Mouse (Mus musculus): ENCODE measurements around the gene Gipr. TPM values are rescaled to one million over a fixed set of nuclear protein-coding genes. Genes with fewer than 3 reads are reported as not detected.

Gene Gipr
- total and polyA plus RNA-seq, 2 experiments from 2014 or later: 0.85 to 2.0 TPM

DNA sequence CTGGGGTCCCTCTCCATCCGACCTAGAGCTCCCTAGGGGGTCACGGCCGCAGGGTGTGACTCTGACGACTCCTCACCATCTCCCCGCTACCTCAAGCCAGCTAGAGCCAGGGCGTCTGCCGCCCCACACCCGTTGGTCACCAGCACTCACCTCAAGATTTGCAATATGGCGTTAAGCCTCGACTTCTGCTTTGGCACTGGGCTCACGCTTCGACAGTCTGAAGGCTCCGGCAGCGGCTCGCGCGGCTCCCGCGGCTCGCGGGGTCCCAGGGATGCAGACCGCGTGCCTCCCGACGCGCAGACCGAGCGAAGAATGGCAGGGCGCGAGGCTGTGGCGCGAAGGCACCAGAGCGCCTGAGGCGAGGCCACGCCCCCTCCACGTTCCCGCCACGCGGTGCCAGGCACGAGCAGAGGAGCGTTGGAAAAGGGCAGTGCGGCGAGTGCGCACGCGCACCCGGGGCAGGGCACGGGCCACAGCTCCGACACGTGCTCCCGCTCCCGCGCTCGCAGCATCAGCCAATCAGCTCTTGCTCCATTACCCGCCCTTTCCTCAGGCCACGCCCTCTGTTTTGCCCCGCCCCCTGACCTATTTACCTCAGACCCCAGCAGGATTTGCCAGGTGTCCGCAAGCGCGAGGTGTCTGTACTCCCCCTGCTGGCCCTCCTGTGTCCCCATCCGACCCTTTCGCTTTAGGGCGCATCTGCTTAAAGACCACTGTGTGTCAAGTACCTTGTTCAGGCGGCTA is 47.7 kb downstream of the Gipr start, which contains the start of gene Gm4969:
Gene Gm4969, minus strand, starts transcription at position 341 of the 744 bp plus-strand sequence.
- ATAC-seq (peak; percentile 83), DNase-seq (ENCODE audit: low spot score) (peak; percentile 91)
- Histone ChIP-seq H3K4me1 (ENCODE audit: insufficient read depth, low read length) (peaks cover 16% of the 10 kb centered on the region), H3K27ac (peak within 1 kb of the TSS; percentile 62; the same call in 1 of the 2 replicates), H3K9ac (replicated peaks; ENCODE audit: low read length) (0 out of 2 replicates have a peak within 1 kb of the TSS, but pooled peaks have one; percentile 38), H3K36me3 (ENCODE audit: insufficient read depth, low read length) (no peaks in the 10 kb centered on the region), H3K4me3 (ENCODE audit: low read length) (peak within 1 kb of the TSS; percentile 39), H3K4me2 (ENCODE audit: low read depth, low read length) (peak within 1 kb of the TSS; percentile 55), H3K9me3 (ENCODE audit: low read length) (no peaks in the 10 kb centered on the region), H3K27me3 (ENCODE audit: insufficient read depth, low read length) (no peaks in the 10 kb centered on the region)
- peak; percentile 57 for TF ChIP-seq CTCF (IDR thresholded peaks at IDR 0.05; ENCODE audit: low read depth)
- WGBS: 18% methylated on average over 64 of the region's 64 CpGs

DNA sequence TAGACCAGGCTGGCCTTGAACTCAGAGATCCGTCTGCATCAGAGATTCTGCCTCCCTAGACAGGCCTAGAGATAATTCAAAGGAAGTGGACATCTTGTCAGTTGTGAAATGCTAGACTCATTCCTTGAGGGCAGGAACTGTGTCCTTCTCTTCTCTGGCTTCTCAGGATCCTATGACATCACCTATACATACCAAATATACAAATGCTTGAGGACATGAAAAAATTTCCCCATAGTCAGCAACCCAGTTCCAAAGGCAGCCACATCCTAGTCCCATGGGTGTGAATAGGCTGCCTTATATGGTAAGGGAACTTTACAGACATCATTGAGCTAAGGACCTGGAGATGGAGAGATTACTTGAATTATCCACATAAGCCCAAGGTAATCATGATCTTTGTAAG is 56.4 kb downstream of the Gipr start:
- DNase-seq (ENCODE audit: low spot score): no peak
- no peak for TF ChIP-seq CTCF (IDR thresholded peaks at IDR 0.05; ENCODE audit: low read depth)
- Histone ChIP-seq H3K4me2 (ENCODE audit: low read depth, low read length) (no peak overlapping the region), H3K27me3 (ENCODE audit: insufficient read depth, low read length) (no peaks in the 10 kb centered on the region), H3K9ac (replicated peaks; ENCODE audit: low read length) (no peak overlapping the region), H3K9me3 (ENCODE audit: low read length) (no peaks in the 10 kb centered on the region), H3K36me3 (ENCODE audit: insufficient read depth, low read length) (no peaks in the 10 kb centered on the region), H3K27ac (no peak overlapping the region), H3K4me1 (ENCODE audit: insufficient read depth, low read length) (no peaks in the 10 kb centered on the region), H3K4me3 (ENCODE audit: low read length) (no peak overlapping the region)
- WGBS: 90% methylated on average over 1 of the region's 1 CpGs
- ATAC-seq: no peak

- no peak for ATAC-seq
- no peaks in the 10 kb centered on the region for H3K36me3 ChIP-seq (ENCODE audit: insufficient read depth, low read length)
- H3K9ac ChIP-seq (replicated peaks; ENCODE audit: low read length): no peak overlapping the region
- H3K27ac ChIP-seq: no peak overlapping the region
- no peak for TF ChIP-seq CTCF (IDR thresholded peaks at IDR 0.05; ENCODE audit: low read depth)
- no peaks in the 10 kb centered on the region for H3K27me3 ChIP-seq (ENCODE audit: insufficient read depth, low read length)
- 62% methylated on average over 3 of the region's 3 CpGs for WGBS
- no peak overlapping the region for H3K4me2 ChIP-seq (ENCODE audit: low read depth, low read length)
- DNase-seq (ENCODE audit: low spot score): no peak
- no peaks in the 10 kb centered on the region for H3K4me1 ChIP-seq (ENCODE audit: insufficient read depth, low read length)
- H3K4me3 ChIP-seq (ENCODE audit: low read length): no peak overlapping the region
- peaks cover 3% of the 10 kb centered on the region; the same call in 1 of the 2 replicates for H3K9me3 ChIP-seq (ENCODE audit: low read length)
These were observed 58.5 kb downstream of the Gipr start for GRCm38 (mm10) chr7:19107436-19107835.

MicroRNA genes within 50 kb of the gene (microRNA counts, 519-probe panel; counts per million panel counts)
- 370 counts per million, percentile 5 among the panel's probes with 10 or more counts for microRNA mmu-miR-330

Small RNAs within 50 kb of the gene (microRNA-seq; reads per million reads assigned to microRNA genes)
- gene Mir330: 738 to 864 reads per million in 2 experiments

Other genes starting within 250 kb of the Gipr start
- gene Nova2, start 240.2 kb downstream of the Gipr start, total RNA-seq (2014; rRNA removed): 18.3 and 19.8 TPM in 2 replicates
- 9.2 and 9.7 TPM in 2 replicates for gene Nova2, start 240.2 kb downstream of the Gipr start, polyA plus RNA-seq (2015; fragmentation: Nextera tagmentation; extraction: Ambion mirVana)
- gene Nanos2, start 178.7 kb downstream of the Gipr start, total RNA-seq (2014; rRNA removed): 1.3 and 2.6 TPM in 2 replicates
- gene Nanos2, start 178.7 kb downstream of the Gipr start, polyA plus RNA-seq (2015; fragmentation: Nextera tagmentation; extraction: Ambion mirVana): 1.6 TPM in 2 replicates
- gene Mypop, start 174.9 kb downstream of the Gipr start, total RNA-seq (2014; rRNA removed): 22.5 and 26.1 TPM in 2 replicates
- 5.6 and 6.0 TPM in 2 replicates for gene Mypop, start 174.9 kb downstream of the Gipr start, polyA plus RNA-seq (2015; fragmentation: Nextera tagmentation; extraction: Ambion mirVana)
- gene Irf2bp1, start 162.1 kb downstream of the Gipr start, total RNA-seq (2014; rRNA removed): 128 and 140 TPM in 2 replicates
- 20.0 and 22.4 TPM in 2 replicates for gene Irf2bp1, start 162.1 kb downstream of the Gipr start, polyA plus RNA-seq (2015; fragmentation: Nextera tagmentation; extraction: Ambion mirVana)
- gene Foxa3, start 142.6 kb downstream of the Gipr start, total RNA-seq (2014; rRNA removed): not detected in 2 replicates
- gene Foxa3, start 142.6 kb downstream of the Gipr start, polyA plus RNA-seq (2015; fragmentation: Nextera tagmentation; extraction: Ambion mirVana): not detected in 2 replicates
- gene Sympk, start 141.8 kb downstream of the Gipr start, total RNA-seq (2014; rRNA removed): 85.4 and 88.0 TPM in 2 replicates
- 19.2 TPM in 2 replicates for gene Sympk, start 141.8 kb downstream of the Gipr start, polyA plus RNA-seq (2015; fragmentation: Nextera tagmentation; extraction: Ambion mirVana)
- not detected in 2 replicates for gene Rsph6a, start 111.4 kb downstream of the Gipr start, total RNA-seq (2014; rRNA removed)
- 0.19 and 0.44 TPM in 2 replicates for gene Rsph6a, start 111.4 kb downstream of the Gipr start, polyA plus RNA-seq (2015; fragmentation: Nextera tagmentation; extraction: Ambion mirVana)
- gene Dmwd, start 89.9 kb downstream of the Gipr start, total RNA-seq (2014; rRNA removed): 145 and 151 TPM in 2 replicates
- gene Dmwd, start 89.9 kb downstream of the Gipr start, polyA plus RNA-seq (2015; fragmentation: Nextera tagmentation; extraction: Ambion mirVana): 28.9 and 30.9 TPM in 2 replicates
- 19.5 and 27.8 TPM in 2 replicates for gene Dmpk, start 82.3 kb downstream of the Gipr start, total RNA-seq (2014; rRNA removed)
- gene Dmpk, start 82.3 kb downstream of the Gipr start, polyA plus RNA-seq (2015; fragmentation: Nextera tagmentation; extraction: Ambion mirVana): 4.8 and 5.6 TPM in 2 replicates
- 10.3 and 12.1 TPM in 2 replicates for gene Six5, start 71.5 kb downstream of the Gipr start, total RNA-seq (2014; rRNA removed)
- gene Six5, start 71.5 kb downstream of the Gipr start, polyA plus RNA-seq (2015; fragmentation: Nextera tagmentation; extraction: Ambion mirVana): 1.4 and 1.5 TPM in 2 replicates
- gene Gm4969, start 47.8 kb downstream of the Gipr start, total RNA-seq (2014; rRNA removed): 4.6 and 6.3 TPM in 2 replicates
- 7.7 and 7.9 TPM in 2 replicates for gene Gm4969, start 47.8 kb downstream of the Gipr start, polyA plus RNA-seq (2015; fragmentation: Nextera tagmentation; extraction: Ambion mirVana)
- gene Fbxo46, start 46.3 kb downstream of the Gipr start, total RNA-seq (2014; rRNA removed): 19.6 and 23.8 TPM in 2 replicates
- 7.7 and 9.0 TPM in 2 replicates for gene Fbxo46, start 46.3 kb downstream of the Gipr start, polyA plus RNA-seq (2015; fragmentation: Nextera tagmentation; extraction: Ambion mirVana)
- 17.3 and 18.3 TPM in 2 replicates for gene Qpctl, start 16.8 kb downstream of the Gipr start, total RNA-seq (2014; rRNA removed)
- gene Qpctl, start 16.8 kb downstream of the Gipr start, polyA plus RNA-seq (2015; fragmentation: Nextera tagmentation; extraction: Ambion mirVana): 24.7 and 25.5 TPM in 2 replicates
- gene Snrpd2, start 16.4 kb downstream of the Gipr start, total RNA-seq (2014; rRNA removed): 34.1 and 42.9 TPM in 2 replicates
- gene Snrpd2, start 16.4 kb downstream of the Gipr start, polyA plus RNA-seq (2015; fragmentation: Nextera tagmentation; extraction: Ambion mirVana): 114 and 118 TPM in 2 replicates
- gene Eml2, start 10.3 kb upstream of the Gipr start, total RNA-seq (2014; rRNA removed): 88.2 and 103 TPM in 2 replicates
- gene Eml2, start 10.3 kb upstream of the Gipr start, polyA plus RNA-seq (2015; fragmentation: Nextera tagmentation; extraction: Ambion mirVana): 15.0 and 18.9 TPM in 2 replicates
- 3.8 and 4.5 TPM in 2 replicates for gene Gpr4, start 46.4 kb upstream of the Gipr start, total RNA-seq (2014; rRNA removed)
- gene Gpr4, start 46.4 kb upstream of the Gipr start, polyA plus RNA-seq (2015; fragmentation: Nextera tagmentation; extraction: Ambion mirVana): 4.1 and 4.4 TPM in 2 replicates
- 44.2 and 47.7 TPM in 2 replicates for gene Opa3, start 62.2 kb upstream of the Gipr start, total RNA-seq (2014; rRNA removed)
- gene Opa3, start 62.2 kb upstream of the Gipr start, polyA plus RNA-seq (2015; fragmentation: Nextera tagmentation; extraction: Ambion mirVana): 34.6 and 37.1 TPM in 2 replicates
- 62.6 and 68.3 TPM in 2 replicates for gene Vasp, start 105.7 kb upstream of the Gipr start, total RNA-seq (2014; rRNA removed)
- 35.5 and 37.0 TPM in 2 replicates for gene Vasp, start 105.7 kb upstream of the Gipr start, polyA plus RNA-seq (2015; fragmentation: Nextera tagmentation; extraction: Ambion mirVana)
- gene Ppm1n, start 113.9 kb upstream of the Gipr start, total RNA-seq (2014; rRNA removed): 2.1 and 2.9 TPM in 2 replicates
- gene Ppm1n, start 113.9 kb upstream of the Gipr start, polyA plus RNA-seq (2015; fragmentation: Nextera tagmentation; extraction: Ambion mirVana): 2.0 and 2.5 TPM in 2 replicates
- gene Rtn2, start 116.5 kb upstream of the Gipr start, total RNA-seq (2014; rRNA removed): 151 and 155 TPM in 2 replicates
- 98.4 and 101 TPM in 2 replicates for gene Rtn2, start 116.5 kb upstream of the Gipr start, polyA plus RNA-seq (2015; fragmentation: Nextera tagmentation; extraction: Ambion mirVana)
- gene Fosb, start 143.9 kb upstream of the Gipr start, total RNA-seq (2014; rRNA removed): 0.31 and 1.0 TPM in 2 replicates
- gene Fosb, start 143.9 kb upstream of the Gipr start, polyA plus RNA-seq (2015; fragmentation: Nextera tagmentation; extraction: Ambion mirVana): 0.09 and 0.11 TPM in 2 replicates
- gene Ercc1, start 178.7 kb upstream of the Gipr start, total RNA-seq (2014; rRNA removed): 44.1 and 46.1 TPM in 2 replicates
- gene Ercc1, start 178.7 kb upstream of the Gipr start, polyA plus RNA-seq (2015; fragmentation: Nextera tagmentation; extraction: Ambion mirVana): 69.0 and 74.2 TPM in 2 replicates
- 11.1 and 12.4 TPM in 2 replicates for gene Cd3eap, start 193.4 kb upstream of the Gipr start, total RNA-seq (2014; rRNA removed)
- gene Cd3eap, start 193.4 kb upstream of the Gipr start, polyA plus RNA-seq (2015; fragmentation: Nextera tagmentation; extraction: Ambion mirVana): 17.9 and 19.3 TPM in 2 replicates
- 0.68 and 1.0 TPM in 2 replicates for gene Ppp1r13l, start 193.6 kb upstream of the Gipr start, total RNA-seq (2014; rRNA removed)
- gene Ppp1r13l, start 193.6 kb upstream of the Gipr start, polyA plus RNA-seq (2015; fragmentation: Nextera tagmentation; extraction: Ambion mirVana): 1.0 and 1.2 TPM in 2 replicates
- 57.3 and 65.1 TPM in 2 replicates for gene Ercc2, start 215.9 kb upstream of the Gipr start, total RNA-seq (2014; rRNA removed)
- gene Ercc2, start 215.9 kb upstream of the Gipr start, polyA plus RNA-seq (2015; fragmentation: Nextera tagmentation; extraction: Ambion mirVana): 18.6 and 19.9 TPM in 2 replicates
- 2.3 and 2.9 TPM in 2 replicates for gene Klc3, start 238.0 kb upstream of the Gipr start, total RNA-seq (2014; rRNA removed)
- gene Klc3, start 238.0 kb upstream of the Gipr start, polyA plus RNA-seq (2015; fragmentation: Nextera tagmentation; extraction: Ambion mirVana): 1.7 and 2.7 TPM in 2 replicates
- 3.9 and 27.4 TPM in 2 replicates for gene Ckm, start 238.6 kb upstream of the Gipr start, total RNA-seq (2014; rRNA removed)
- 0.14 and 0.30 TPM in 2 replicates for gene Ckm, start 238.6 kb upstream of the Gipr start, polyA plus RNA-seq (2015; fragmentation: Nextera tagmentation; extraction: Ambion mirVana)